Mouse (Mus musculus) cerebellum, adult 2 months (tissue): ENCODE results near the gene Ppm1h. TPM values are rescaled to one million over a fixed set of nuclear protein-coding genes. Genes with fewer than 3 reads are reported as not detected.

Source experiments
- DNase-seq, 2 experiments: peaks; one replicate each; pipeline ENCODE4 v3.0.0; 2021
- H3K27ac ChIP-seq: fragments of 200-500 bp; 2 replicates; pipeline ENCODE4 v1.5.1; 2012; ENCODE audit warnings: low read length, control low read depth, inconsistent platforms; ENCODE audit not compliant: insufficient read depth
- H3K27me3 ChIP-seq: fragments of 200-500 bp; 2 replicates; pipeline ENCODE4 v1.6.1; 2012; ENCODE audit warnings: inconsistent platforms, mild to moderate bottlenecking, low read length, moderate library complexity; ENCODE audit not compliant: control insufficient read depth, insufficient read depth
- H3K4me1 ChIP-seq: fragments of 200-500 bp; 2 replicates; pipeline ENCODE4 v1.6.1; 2011; ENCODE audit warnings: low read length; ENCODE audit not compliant: control insufficient read depth, insufficient read depth
- H3K4me3 ChIP-seq: fragments of 200-500 bp; replicated peaks from 2 replicates; pipeline ENCODE3; 2011; ENCODE audit warnings: mild to moderate bottlenecking, low read depth, low read length, control low read depth; ENCODE audit not compliant: insufficient read depth
- CTCF ChIP-seq: fragments of 200-500 bp; IDR thresholded peaks from 2 replicates; pipeline ENCODE4 v1.5.1; 2011; ENCODE audit warnings: low read depth, mild to moderate bottlenecking, control low read depth, low read length, moderate library complexity, borderline replicate concordance; ENCODE audit not compliant: insufficient read depth
- POLR2A ChIP-seq: fragments of 200-500 bp; IDR thresholded peaks from 2 replicates; pipeline ENCODE4 v1.6.1; 2011; ENCODE audit warnings: low read length, control low read depth, borderline replicate concordance; ENCODE audit not compliant: insufficient read depth
- WGBS: fragments of 180-500 bp; shearing (Covaris S2); methylation state at CpG from one replicate; pipeline ENCODE4 v1.1.7; 2018; 5-methylcytosine and 5-hydroxymethylcytosine counted together
- polyA plus RNA-seq: library from polyadenylated mRNA; depleted of rRNA; stranded (reverse); fragments of >200 nt; gene quantifications from 2 replicates; pipeline ENCODE4 v1.2.3, GENCODE M21; 2012

Ppm1h gene
- polyA plus RNA-seq, 1 experiment: 30.4 TPM

- no peak overlapping the region for H3K27ac ChIP-seq
- H3K4me3 ChIP-seq: no peak overlapping the region
- no peak for DNase-seq
- 44% methylated on average over 4 of the region's 4 CpGs for WGBS
- TF ChIP-seq CTCF: no peak
- no peaks in the 10 kb centered on the region for H3K4me1 ChIP-seq
- H3K27me3 ChIP-seq: no peaks in the 10 kb centered on the region
Observed at GRCm38 (mm10) chr10:122727228-122727627, 48.7 kb downstream of the Ppm1h start.

DNA sequence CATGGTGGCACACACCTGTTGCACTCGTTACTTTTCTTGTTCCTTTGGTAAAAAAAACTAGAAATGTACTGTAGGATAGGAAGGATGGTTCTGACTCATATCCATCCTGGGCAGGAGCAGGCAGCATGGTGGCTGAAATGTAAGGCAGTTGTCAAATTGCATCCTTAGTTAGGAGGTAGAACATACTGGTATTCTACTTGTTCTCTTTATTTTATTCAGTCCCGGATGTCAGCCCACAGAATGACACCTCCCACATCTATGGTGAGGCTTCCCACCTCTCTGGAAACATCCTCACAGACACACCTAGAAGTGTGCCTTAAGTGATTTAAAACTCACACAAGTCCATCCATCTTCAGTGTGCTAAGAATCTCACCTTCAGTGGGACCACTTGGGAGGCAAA is 49.6 kb downstream of the Ppm1h start:
- no peak overlapping the region for H3K27ac ChIP-seq
- DNase-seq: no peak
- 90% methylated on average over 2 of the region's 2 CpGs for WGBS

DNA sequence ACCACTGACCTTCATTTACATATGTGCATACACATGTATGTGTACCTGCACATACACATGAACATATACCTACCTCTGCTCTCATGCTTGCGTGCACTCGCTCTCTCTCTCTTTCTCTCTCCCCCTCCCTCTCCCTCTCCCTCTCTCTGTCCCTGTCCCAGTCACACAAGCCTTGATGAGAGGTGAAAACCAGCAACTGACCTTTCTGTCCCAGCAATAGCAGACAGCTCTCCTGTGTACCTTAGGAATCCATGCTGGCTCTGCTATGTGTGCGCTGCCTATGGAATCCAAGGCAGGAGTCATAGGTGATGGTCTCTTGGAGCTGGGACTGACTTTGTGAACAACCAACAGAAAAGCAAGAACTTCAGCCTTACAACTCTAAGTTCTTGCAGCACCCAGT is 53.6 kb downstream of the Ppm1h start:
- H3K4me1 ChIP-seq: no peaks in the 10 kb centered on the region
- no peak overlapping the region for H3K4me3 ChIP-seq
- TF ChIP-seq POLR2A (no peak), CTCF (no peak)
- no peak overlapping the region for H3K27ac ChIP-seq
- no peaks in the 10 kb centered on the region for H3K27me3 ChIP-seq
- 100% methylated on average over 3 of the region's 3 CpGs for WGBS
- no peak for DNase-seq

More for the DNA sequence above, 49.6 kb downstream of the Ppm1h start:
- no peak overlapping the region for H3K4me3 ChIP-seq
- TF ChIP-seq POLR2A (no peak), CTCF (no peak)
- no peaks in the 10 kb centered on the region for H3K27me3 ChIP-seq
- H3K4me1 ChIP-seq: no peaks in the 10 kb centered on the region

- 91% methylated on average over 4 of the region's 4 CpGs for WGBS
- no peak overlapping the region for H3K4me3 ChIP-seq
- no peak overlapping the region for H3K27ac ChIP-seq
- peaks cover 12% of the 10 kb centered on the region for H3K4me1 ChIP-seq
- no peaks in the 10 kb centered on the region for H3K27me3 ChIP-seq
- TF ChIP-seq POLR2A: no peak
- TF ChIP-seq CTCF: no peak
- DNase-seq: no peak
Observed at GRCm38 (mm10) chr10:122734521-122734920, 56.0 kb downstream of the Ppm1h start.

DNA sequence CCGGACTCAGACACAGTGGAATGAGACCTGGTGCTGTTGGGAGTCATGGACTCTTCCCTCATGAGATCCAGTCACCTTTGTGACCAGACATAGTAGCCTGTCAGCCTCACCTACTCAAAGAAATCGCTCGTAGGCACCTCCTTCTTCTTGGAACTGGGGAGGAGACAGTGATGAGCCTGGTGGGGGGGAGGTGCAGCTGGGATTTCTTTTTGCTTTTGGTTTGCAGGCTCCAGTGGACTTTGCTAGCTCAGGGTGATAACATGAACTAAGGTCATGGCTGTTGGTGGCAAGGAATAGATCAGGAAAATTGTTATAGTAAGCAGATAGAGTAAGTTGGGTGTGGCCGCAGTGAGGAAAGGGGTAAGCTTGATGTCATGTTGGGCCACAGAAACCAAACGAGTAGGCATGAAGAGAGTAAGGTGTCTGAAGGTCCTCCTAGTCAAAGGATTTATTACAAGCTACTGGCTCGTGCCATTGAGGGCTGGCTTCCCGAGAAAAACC is 56.8 kb downstream of the Ppm1h start:
- DNase-seq: no peak
- TF ChIP-seq CTCF (no peak), POLR2A (no peak)
- Histone ChIP-seq H3K4me3 (no peak overlapping the region), H3K27me3 (no peaks in the 10 kb centered on the region), H3K4me1 (peaks cover 12% of the 10 kb centered on the region), H3K27ac (no peak overlapping the region)
- 92% methylated on average over 7 of the region's 7 CpGs for WGBS

DNA sequence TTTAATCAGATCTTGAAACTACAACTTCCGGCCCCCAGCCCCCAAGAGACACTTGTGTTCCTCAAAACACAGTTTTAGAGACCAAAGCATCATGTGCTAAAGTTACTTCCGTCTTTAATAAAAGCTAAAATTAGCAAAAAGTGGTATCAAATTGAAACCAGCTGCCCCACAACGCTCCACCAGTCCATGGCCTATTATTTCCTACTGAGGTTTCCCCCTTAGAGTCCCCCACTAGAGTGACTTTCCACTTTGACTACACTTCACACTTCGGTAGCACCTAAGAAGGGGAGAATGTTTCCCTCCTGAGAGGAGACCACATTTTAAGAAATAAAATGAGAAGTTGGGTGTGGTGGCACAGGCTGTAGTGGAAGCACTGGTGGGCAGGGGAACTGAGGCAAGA is 58.3 kb downstream of the Ppm1h start:
- 96% methylated on average over 4 of the region's 4 CpGs for WGBS
- peaks cover 15% of the 10 kb centered on the region for H3K4me1 ChIP-seq
- no peak overlapping the region for H3K27ac ChIP-seq
- TF ChIP-seq POLR2A: no peak
- TF ChIP-seq CTCF: no peak
- H3K4me3 ChIP-seq: no peak overlapping the region
- H3K27me3 ChIP-seq: no peaks in the 10 kb centered on the region
- no peak for DNase-seq

DNA sequence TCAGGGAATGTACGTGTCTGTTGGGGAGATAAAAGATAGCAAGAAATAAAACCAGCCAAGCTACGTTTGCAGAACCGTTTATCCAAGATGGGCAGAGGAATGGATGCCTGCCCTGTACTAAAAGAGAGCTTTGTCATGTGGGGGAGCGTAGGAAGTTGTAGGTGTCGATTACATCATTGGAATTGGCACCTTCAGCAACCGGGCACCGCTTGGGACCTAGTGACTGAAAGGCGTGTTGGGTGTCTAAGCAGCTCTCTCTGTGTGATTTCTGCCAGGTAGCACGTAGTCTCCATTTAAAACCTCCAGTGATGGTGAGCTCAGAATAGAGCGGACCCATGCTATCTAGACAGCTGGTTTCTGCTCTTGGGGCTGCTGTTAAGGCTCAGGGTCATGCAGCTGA is 60.0 kb downstream of the Ppm1h start:
- Histone ChIP-seq H3K27ac (no peak overlapping the region), H3K4me3 (no peak overlapping the region), H3K27me3 (no peaks in the 10 kb centered on the region), H3K4me1 (peaks cover 19% of the 10 kb centered on the region)
- TF ChIP-seq CTCF (no peak), POLR2A (no peak)
- WGBS: 34% methylated on average over 10 of the region's 10 CpGs
- DNase-seq: peak in 1 of 2 experiments; percentile 34

DNA sequence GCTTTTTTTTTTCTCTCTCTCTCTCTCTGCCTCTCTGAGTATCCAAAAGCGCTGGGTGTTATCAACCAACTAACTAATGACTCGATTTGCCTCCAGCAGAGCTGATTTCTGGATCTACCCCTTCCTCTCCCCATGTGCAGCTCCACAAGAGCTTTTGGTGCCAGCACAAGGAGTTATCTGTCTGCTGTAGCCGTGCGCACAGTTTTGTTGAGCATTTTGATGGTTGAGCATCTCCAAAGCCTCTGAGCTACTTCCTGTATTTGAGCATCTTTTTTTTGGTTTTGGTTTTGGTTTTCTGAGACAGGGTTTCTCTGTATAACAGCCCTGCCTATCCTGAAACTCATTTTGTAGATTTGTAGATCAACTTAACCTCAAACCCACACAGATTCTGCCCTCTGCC is 60.5 kb downstream of the Ppm1h start:
- WGBS: 56% methylated on average over 4 of the region's 4 CpGs
- Histone ChIP-seq H3K27me3 (no peaks in the 10 kb centered on the region), H3K4me3 (no peak overlapping the region), H3K4me1 (peaks cover 19% of the 10 kb centered on the region), H3K27ac (no peak overlapping the region)
- DNase-seq: no peak
- TF ChIP-seq CTCF: no peak
- TF ChIP-seq POLR2A: no peak
